Mouse (Mus musculus): ENCODE measurements around the gene Wdr25. TPM values are rescaled to one million over a fixed set of nuclear protein-coding genes. Genes with fewer than 3 reads are reported as not detected.

The Wdr25 gene
- 23.3 TPM for polyA plus RNA-seq (2014; fragmentation: Illumina TruSeq; extraction: RNeasy Lipid Tissue Mini Kit (QIAGEN cat#74804); ENCODE audit: low read depth, low replicate concordance)

DNA sequence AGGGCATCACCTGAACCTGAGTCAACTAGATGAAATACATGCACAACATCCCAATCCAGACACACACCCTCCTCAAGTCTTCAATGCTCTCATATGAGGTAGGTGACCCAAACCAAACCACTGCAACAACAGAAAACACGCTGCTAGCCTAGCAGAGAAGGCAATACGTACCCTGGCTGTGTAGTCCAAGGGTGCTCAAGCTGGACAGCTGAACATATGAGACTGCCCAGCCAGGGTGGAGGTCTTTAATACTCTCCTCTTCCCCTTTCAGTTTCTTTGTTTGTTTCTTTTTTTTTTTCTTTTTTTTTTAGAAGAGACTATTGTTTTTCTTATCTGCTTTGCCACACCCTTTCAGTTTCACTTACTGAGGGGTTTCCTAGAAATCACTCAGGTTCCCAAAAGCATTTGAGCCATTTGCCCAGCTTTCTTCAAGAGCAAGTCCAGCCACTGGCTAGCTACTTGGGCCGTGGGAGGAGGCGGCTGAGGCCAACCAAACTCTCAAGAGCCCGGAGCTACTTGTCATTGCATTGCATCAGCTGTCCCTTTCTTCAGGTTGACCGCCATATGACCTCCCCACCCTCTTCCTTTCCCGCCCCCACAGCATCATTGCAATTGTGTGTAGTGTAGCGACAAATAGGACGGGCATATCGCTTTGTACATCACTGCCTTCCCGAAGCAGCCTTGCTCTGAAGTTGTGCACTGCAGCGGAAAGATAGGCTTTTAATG, at the start of gene Wdr25:
Wdr25 (plus strand) TSS at position 643 of the 726 bp plus-strand sequence.

DNA sequence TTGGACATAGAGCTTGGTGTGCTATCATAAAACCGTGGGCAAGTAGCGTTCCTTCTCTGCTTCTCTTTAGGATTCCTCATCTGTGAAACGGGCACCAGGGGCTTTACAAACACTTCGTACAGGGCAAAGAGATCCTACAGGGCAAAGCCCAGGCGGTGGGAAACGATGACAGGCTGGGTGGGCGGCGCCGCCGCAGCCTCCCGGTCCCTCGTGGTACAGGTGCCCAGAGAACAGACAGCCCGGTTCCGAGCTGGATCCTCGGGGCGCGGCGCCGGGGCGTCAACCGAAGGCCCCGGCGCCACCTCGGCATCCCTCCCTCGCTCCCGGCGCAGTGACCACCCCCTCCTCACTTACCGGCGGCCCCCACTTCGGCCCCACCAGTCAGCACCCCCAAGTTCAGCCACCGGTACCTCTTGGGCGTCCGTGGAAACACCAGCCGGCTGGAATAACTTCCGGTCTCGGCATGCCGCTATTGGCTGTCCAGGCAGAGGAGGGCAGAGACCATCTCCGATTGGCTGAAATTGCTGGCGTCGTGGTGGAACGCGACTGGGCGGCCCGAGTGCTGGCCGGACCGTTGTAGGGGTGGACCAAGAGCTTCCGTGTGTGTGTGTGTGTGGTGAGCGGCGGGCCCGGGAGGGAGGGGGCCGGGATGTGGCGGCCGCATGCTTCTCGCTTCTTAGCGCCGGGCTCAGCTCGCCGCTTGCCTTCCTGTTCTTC, 442 bp downstream of the Wdr25 start, which contains the start of gene Wars:
Wars (minus strand) TSS at position 460 of the 717 bp plus-strand sequence.

DNA sequence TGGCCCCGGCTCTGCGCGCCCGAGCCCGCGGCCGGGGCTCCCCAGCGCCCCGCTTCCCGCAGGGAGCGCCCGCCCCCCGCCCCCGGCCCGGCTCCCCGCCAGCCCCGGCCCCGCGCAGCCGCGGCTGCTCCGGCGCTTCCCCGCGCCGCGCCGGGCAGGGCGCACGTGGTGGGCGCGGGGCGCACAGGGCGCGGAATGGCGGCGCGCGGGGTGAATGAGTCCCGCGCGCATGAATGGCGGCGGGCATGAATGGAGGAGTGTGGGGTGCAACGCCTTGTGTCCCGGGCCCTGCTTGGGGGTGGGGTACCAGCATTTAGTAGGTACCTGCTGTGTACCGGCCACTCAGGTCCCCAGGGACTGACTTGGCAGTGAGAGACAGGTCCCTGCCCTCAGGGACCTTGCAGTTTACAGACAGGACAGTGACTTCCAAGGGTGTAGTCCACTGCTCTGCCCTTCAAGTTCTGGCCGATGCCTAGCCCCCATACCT, 174.8 kb downstream of the Wdr25 start, which contains the start of gene Begain:
Begain (minus strand) TSS at position 51 of the 487 bp plus-strand sequence.

Other genes starting within 250 kb of the Wdr25 start
- gene Degs2, start 191.3 kb upstream of the Wdr25 start, polyA plus RNA-seq (2014; fragmentation: Illumina TruSeq; extraction: RNeasy Lipid Tissue Mini Kit (QIAGEN cat#74804); ENCODE audit: low read depth, low replicate concordance), result 11.0 TPM
- 36.1 TPM for gene Yy1, start 100.7 kb upstream of the Wdr25 start, polyA plus RNA-seq (2014; fragmentation: Illumina TruSeq; extraction: RNeasy Lipid Tissue Mini Kit (QIAGEN cat#74804); ENCODE audit: low read depth, low replicate concordance)
- gene Slc25a29, start 57.7 kb upstream of the Wdr25 start, polyA plus RNA-seq (2014; fragmentation: Illumina TruSeq; extraction: RNeasy Lipid Tissue Mini Kit (QIAGEN cat#74804); ENCODE audit: low read depth, low replicate concordance), result 29.4 TPM
- gene Slc25a47, start 57.6 kb upstream of the Wdr25 start, polyA plus RNA-seq (2014; fragmentation: Illumina TruSeq; extraction: RNeasy Lipid Tissue Mini Kit (QIAGEN cat#74804); ENCODE audit: low read depth, low replicate concordance), result 37.2 TPM
- 354 TPM for gene Wars, start 543 bp downstream of the Wdr25 start, polyA plus RNA-seq (2014; fragmentation: Illumina TruSeq; extraction: RNeasy Lipid Tissue Mini Kit (QIAGEN cat#74804); ENCODE audit: low read depth, low replicate concordance)
- 1.1 TPM for gene Begain, start 174.6 kb downstream of the Wdr25 start, polyA plus RNA-seq (2014; fragmentation: Illumina TruSeq; extraction: RNeasy Lipid Tissue Mini Kit (QIAGEN cat#74804); ENCODE audit: low read depth, low replicate concordance)

All from adipose tissue, adult 10 weeks (tissue).